Mouse (Mus musculus) forebrain, postnatal 0 days (tissue): Measurements from ENCODE around the gene 9830107B12Rik. TPM values are rescaled to one million over a fixed set of nuclear protein-coding genes. Genes with fewer than 3 reads are reported as not detected.

Experiments
- ATAC-seq: fragments of 200-750 bp; cut with Nextera tagmentation; 2 replicates; pipeline ENCODE4 v1.8.0; 2017; ENCODE audit warnings: mild to moderate bottlenecking, moderate library complexity
- DNase-seq: peaks from one replicate; pipeline ENCODE4 v3.0.0-alpha.2; 2015
- H3K27ac ChIP-seq: fragments of 300-500 bp; sonication (generic); 2 replicates; pipeline ENCODE4 v1.5.1; 2014; ENCODE audit warnings: low read depth, mild to moderate bottlenecking, antibody characterized with exemption, low read length, moderate library complexity, mixed read lengths
- H3K27me3 ChIP-seq: fragments of 300-500 bp; sonication (generic); 2 replicates; pipeline ENCODE4 v1.6.1; 2014; ENCODE audit warnings: mild to moderate bottlenecking, low read length, mixed read lengths; ENCODE audit not compliant: insufficient read depth
- H3K36me3 ChIP-seq: fragments of 300-500 bp; sonication (generic); 2 replicates; pipeline ENCODE4 v1.6.1; 2014; ENCODE audit warnings: mild to moderate bottlenecking, moderate library complexity; ENCODE audit not compliant: insufficient read depth
- H3K4me1 ChIP-seq: fragments of 300-500 bp; sonication (generic); 2 replicates; pipeline ENCODE4 v1.6.1; 2014; ENCODE audit warnings: antibody characterized with exemption; ENCODE audit not compliant: insufficient read depth
- H3K4me2 ChIP-seq: fragments of 300-500 bp; sonication (generic); 2 replicates; pipeline ENCODE4 v1.6.1; 2014; ENCODE audit warnings: low read depth, mild to moderate bottlenecking, moderate library complexity
- H3K4me3 ChIP-seq: fragments of 300-500 bp; sonication (generic); 2 replicates; pipeline ENCODE4 v1.5.1; 2014; ENCODE audit warnings: low read depth, low read length, mixed read lengths
- H3K9ac ChIP-seq: fragments of 300-500 bp; sonication (generic); 2 replicates; pipeline ENCODE4 v1.6.1; 2014; ENCODE audit warnings: mild to moderate bottlenecking
- H3K9me3 ChIP-seq: fragments of 300-500 bp; sonication (generic); 2 replicates; pipeline ENCODE4 v1.6.1; 2016; ENCODE audit warnings: low read length
- CTCF ChIP-seq: sonication (generic); IDR thresholded peaks from 2 replicates; pipeline ENCODE4 v1.5.1; 2016; ENCODE audit warnings: antibody characterized with exemption, control low read depth, low read depth
- WGBS: fragments of 180-500 bp; shearing (Covaris S2); extraction: QIAGEN DNeasy Blood & Tissue Kit; methylation state at CpG from one replicate; pipeline ENCODE4 v1.1.7; 2014; 5-methylcytosine and 5-hydroxymethylcytosine counted together
- polyA plus RNA-seq: library from polyadenylated mRNA; unstranded; fragments of >200 nt; fragmentation: Nextera tagmentation; extraction: Ambion mirVana; gene quantifications from 2 replicates; pipeline ENCODE4 v1.2.1, GENCODE M21; 2015
- total RNA-seq: library from RNA; depleted of rRNA; stranded (reverse); fragments of >200 nt; gene quantifications from 2 replicates; pipeline ENCODE4 v1.2.3, GENCODE M21; 2014

Gene 9830107B12Rik
- total and polyA plus RNA-seq, 2 experiments from 2014 or later, result not detected

GRCm38 (mm10) chr17:48095718-48096121, 50.3 kb downstream of the 9830107B12Rik start:
- Histone ChIP-seq H3K27me3 (peaks cover 50% of the 10 kb centered on the region), H3K27ac (no peak overlapping the region; the same call in 1 of the 2 replicates)
- DNase-seq, result peak; percentile 67

GRCm38 (mm10) chr17:48094820-48095680, 51.0 kb downstream of the 9830107B12Rik start:
- H3K9ac ChIP-seq, result no peak overlapping the region
- 6% methylated on average over 19 of the region's 20 CpGs for WGBS
- H3K27me3 ChIP-seq, result peaks cover 46% of the 10 kb centered on the region
- peak overlapping the region; percentile 35; the same call in 1 of the 2 replicates for H3K27ac ChIP-seq
- no peak overlapping the region for H3K4me3 ChIP-seq
- ATAC-seq, result peak; percentile 11; the same call in 1 of the 2 replicates
- no peak for TF ChIP-seq CTCF
- peak; percentile 37 for DNase-seq
- no peaks in the 10 kb centered on the region for H3K36me3 ChIP-seq
- H3K4me1 ChIP-seq, result peaks cover 20% of the 10 kb centered on the region
- 0 out of 2 replicates have a peak, but pooled peaks cover 3% of the 10 kb centered on the region for H3K9me3 ChIP-seq
- H3K4me2 ChIP-seq, result 0 out of 2 replicates have a peak overlapping the region, but pooled peaks have one; percentile 23

More at GRCm38 (mm10) chr17:48095718-48096121, 50.3 kb downstream of the 9830107B12Rik start:
- peak; percentile 77 for ATAC-seq
- no peaks in the 10 kb centered on the region for H3K36me3 ChIP-seq
- H3K4me3 ChIP-seq, result peak overlapping the region; percentile 17; the same call in 1 of the 2 replicates
- TF ChIP-seq CTCF, result no peak
- H3K4me1 ChIP-seq, result peaks cover 20% of the 10 kb centered on the region
- H3K9ac ChIP-seq, result no peak overlapping the region
- peak overlapping the region; percentile 27; the same call in 1 of the 2 replicates for H3K4me2 ChIP-seq
- 2% methylated on average over 26 of the region's 26 CpGs for WGBS
- 0 out of 2 replicates have a peak, but pooled peaks cover 3% of the 10 kb centered on the region for H3K9me3 ChIP-seq

GRCm38 (mm10) chr17:48093286-48093817, 52.7 kb downstream of the 9830107B12Rik start:
- H3K4me3 ChIP-seq, result no peak overlapping the region
- peaks cover 29% of the 10 kb centered on the region for H3K27me3 ChIP-seq
- ATAC-seq (no peak), DNase-seq (no peak)
- peak; percentile 38 for TF ChIP-seq CTCF
- no peaks in the 10 kb centered on the region for H3K36me3 ChIP-seq
- H3K9me3 ChIP-seq, result 0 out of 2 replicates have a peak, but pooled peaks cover 3% of the 10 kb centered on the region
- no peak overlapping the region for H3K4me2 ChIP-seq
- 65% methylated on average over 5 of the region's 5 CpGs for WGBS
- H3K4me1 ChIP-seq, result peaks cover 20% of the 10 kb centered on the region
- no peak overlapping the region for H3K9ac ChIP-seq
- H3K27ac ChIP-seq, result no peak overlapping the region

- Histone ChIP-seq H3K4me3 (no peak overlapping the region), H3K4me1 (peaks cover 2% of the 10 kb centered on the region; the same call in 1 of the 2 replicates), H3K27me3 (peaks cover 10% of the 10 kb centered on the region), H3K9ac (no peak overlapping the region), H3K36me3 (no peaks in the 10 kb centered on the region), H3K4me2 (no peak overlapping the region), H3K27ac (no peak overlapping the region), H3K9me3 (0 out of 2 replicates have a peak, but pooled peaks cover 3% of the 10 kb centered on the region)
- no peak for ATAC-seq
- WGBS, result 62% methylated on average over 12 of the region's 12 CpGs
- no peak for DNase-seq
- no peak for TF ChIP-seq CTCF
Measured at GRCm38 (mm10) chr17:48090305-48090704, 55.8 kb downstream of the 9830107B12Rik start.

- no peaks in the 10 kb centered on the region for H3K4me1 ChIP-seq
- no peak overlapping the region for H3K4me2 ChIP-seq
- no peaks in the 10 kb centered on the region for H3K36me3 ChIP-seq
- WGBS, result 77% methylated on average over 2 of the region's 2 CpGs
- ATAC-seq, result no peak
- H3K27ac ChIP-seq, result no peak overlapping the region
- peaks cover 5% of the 10 kb centered on the region for H3K27me3 ChIP-seq
- no peak overlapping the region for H3K4me3 ChIP-seq
- no peak for TF ChIP-seq CTCF
- 0 out of 2 replicates have a peak, but pooled peaks cover 3% of the 10 kb centered on the region for H3K9me3 ChIP-seq
- H3K9ac ChIP-seq, result no peak overlapping the region
- no peak for DNase-seq
Measured at GRCm38 (mm10) chr17:48089446-48089845, 56.6 kb downstream of the 9830107B12Rik start.

- H3K4me1 ChIP-seq, result no peaks in the 10 kb centered on the region
- TF ChIP-seq CTCF, result no peak
- H3K4me3 ChIP-seq, result no peak within 1 kb of the TSS
- H3K36me3 ChIP-seq, result no peaks in the 10 kb centered on the region
- ATAC-seq, result no peak; the same call in 1 of the 2 replicates
- H3K9me3 ChIP-seq, result 0 out of 2 replicates have a peak, but pooled peaks cover 3% of the 10 kb centered on the region
- no peak for DNase-seq
- H3K27me3 ChIP-seq, result 0 out of 2 replicates have a peak, but pooled peaks cover under 1% of the 10 kb centered on the region
- no peak within 1 kb of the TSS for H3K9ac ChIP-seq
- no peak within 1 kb of the TSS for H3K4me2 ChIP-seq
- H3K27ac ChIP-seq, result no peak within 1 kb of the TSS
Measured at GRCm38 (mm10) chr17:48089019-48089418, 57.0 kb downstream of the 9830107B12Rik start, which contains the start of gene 1700067P10Rik. Gene 1700067P10Rik (plus strand): TSS chr17:48089319.
